Mouse (Mus musculus) limb, embryonic 12.5 days (tissue): ENCODE measurements around the gene Gm15217. TPM values are rescaled to one million over a fixed set of nuclear protein-coding genes. Genes with fewer than 3 reads are reported as not detected.

Experiments used
- ATAC-seq: fragments of 200-750 bp; cut with Nextera tagmentation; 2 replicates; pipeline ENCODE4 v1.8.0; 2017; ENCODE audit warnings: low read depth, moderate TSS enrichment; ENCODE audit not compliant: insufficient number of reproducible peaks, insufficient read depth, low FRiP score, low TSS enrichment
- H3K27ac ChIP-seq: fragments of 300-500 bp; sonication (generic); 2 replicates; pipeline ENCODE4 v1.5.1; 2016; ENCODE audit warnings: mild to moderate bottlenecking, moderate library complexity
- H3K27me3 ChIP-seq: fragments of 300-500 bp; sonication (generic); 2 replicates; pipeline ENCODE4 v1.6.1; 2016; ENCODE audit warnings: mild to moderate bottlenecking, moderate library complexity
- H3K36me3 ChIP-seq: fragments of 300-500 bp; sonication (generic); 2 replicates; pipeline ENCODE4 v1.6.1; 2016; ENCODE audit warnings: mild to moderate bottlenecking, moderate library complexity
- H3K4me1 ChIP-seq: fragments of 300-500 bp; sonication (generic); replicated peaks from 2 replicates; pipeline ENCODE4 v1.6.1; 2016
- H3K4me2 ChIP-seq: fragments of 300-500 bp; sonication (generic); 2 replicates; pipeline ENCODE4 v1.6.1; 2016; ENCODE audit warnings: mild to moderate bottlenecking, moderate library complexity
- H3K4me3 ChIP-seq: fragments of 300-500 bp; sonication (generic); replicated peaks from 2 replicates; pipeline ENCODE4 v1.5.1; 2016; ENCODE audit warnings: mild to moderate bottlenecking
- H3K9ac ChIP-seq: fragments of 300-500 bp; sonication (generic); replicated peaks from 2 replicates; pipeline ENCODE4 v1.6.1; 2016; ENCODE audit warnings: mild to moderate bottlenecking, moderate library complexity
- H3K9me3 ChIP-seq: fragments of 300-500 bp; sonication (generic); 2 replicates; pipeline ENCODE4 v1.6.1; 2016; ENCODE audit warnings: mild to moderate bottlenecking, moderate library complexity
- WGBS: fragments of 180-500 bp; shearing (Covaris S2); methylation state at CpG from one replicate; pipeline ENCODE4 v1.1.7; 2016; 5-methylcytosine and 5-hydroxymethylcytosine counted together
- polyA plus RNA-seq: library from polyadenylated mRNA; unstranded; fragments of >200 nt; fragmentation: Nextera tagmentation; extraction: Ambion mirVana; gene quantifications from 2 replicates; pipeline ENCODE4 v1.2.1, GENCODE M21; 2016

The Gm15217 gene
- polyA plus RNA-seq, 1 experiment from 2014 or later, result not detected

DNA sequence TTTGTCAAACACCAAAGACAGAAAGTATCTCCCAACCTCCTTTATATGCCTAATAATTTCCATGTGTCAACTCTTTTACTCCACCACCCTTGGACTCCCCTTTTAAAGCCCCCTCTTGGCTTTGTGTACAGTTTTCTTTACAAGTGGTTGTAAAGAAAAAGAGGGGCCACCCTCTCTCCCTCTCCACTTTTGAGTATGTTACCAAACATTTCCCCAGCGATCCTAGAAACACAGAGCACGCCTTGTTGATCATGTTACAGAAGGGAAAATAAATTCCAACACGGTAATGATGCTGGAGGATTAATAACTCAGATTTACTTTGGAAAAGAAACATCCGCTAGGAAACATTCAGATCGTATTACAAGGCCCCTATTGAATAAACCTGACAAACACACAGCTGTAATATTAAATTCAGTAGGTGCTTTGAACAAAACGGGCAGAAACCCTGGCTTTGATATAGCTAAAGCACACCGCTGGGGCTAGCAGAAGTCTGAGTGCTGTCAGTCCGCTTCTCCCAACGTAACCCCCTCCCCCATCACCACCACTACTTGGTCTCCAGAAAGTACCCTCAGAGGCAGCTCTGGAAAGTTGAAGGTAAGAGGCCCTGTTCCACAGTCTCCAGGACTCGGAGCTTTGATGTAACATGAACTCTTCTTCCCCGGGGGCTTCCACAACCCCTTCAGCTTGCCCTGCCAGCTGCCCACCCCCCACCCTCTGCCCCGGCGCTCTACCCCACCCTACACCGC is 5.9 kb downstream of the Gm15217 start:
- H3K9me3 ChIP-seq, result no peaks in the 10 kb centered on the region
- peak overlapping the region; percentile 52 for H3K9ac ChIP-seq
- H3K27ac ChIP-seq, result peak overlapping the region; percentile 90
- H3K4me1 ChIP-seq, result peaks cover 65% of the 10 kb centered on the region
- peak overlapping the region; percentile 82 for H3K4me2 ChIP-seq
- peak; percentile 49; the same call in 1 of the 2 replicates for ATAC-seq
- 2% methylated on average over 14 of the region's 14 CpGs for WGBS
- H3K4me3 ChIP-seq, result peak overlapping the region; percentile 57
- H3K27me3 ChIP-seq, result peaks cover 33% of the 10 kb centered on the region
- H3K36me3 ChIP-seq, result peaks cover 14% of the 10 kb centered on the region

GRCm38 (mm10) chr14:46385701-46386477 is 6.7 kb downstream of the Gm15217 start:
- H3K27me3 ChIP-seq, result peaks cover 40% of the 10 kb centered on the region
- peaks cover 62% of the 10 kb centered on the region for H3K4me1 ChIP-seq
- H3K36me3 ChIP-seq, result peaks cover 14% of the 10 kb centered on the region
- H3K9ac ChIP-seq, result peak overlapping the region; percentile 52
- H3K4me3 ChIP-seq, result peak overlapping the region; percentile 57
- H3K9me3 ChIP-seq, result no peaks in the 10 kb centered on the region
- under 1% methylated on average over 39 of the region's 39 CpGs for WGBS
- no peak for ATAC-seq
- peak overlapping the region; percentile 82 for H3K4me2 ChIP-seq
- peak overlapping the region; percentile 90 for H3K27ac ChIP-seq

GRCm38 (mm10) chr14:46386478-46387356 is 7.5 kb downstream of the Gm15217 start:
- Histone ChIP-seq H3K4me1 (peaks cover 61% of the 10 kb centered on the region), H3K27ac (peak overlapping the region; percentile 91; the same call in 1 of the 2 replicates), H3K36me3 (peaks cover 14% of the 10 kb centered on the region), H3K4me3 (peak overlapping the region; percentile 57), H3K4me2 (peak overlapping the region; percentile 82), H3K9me3 (no peaks in the 10 kb centered on the region), H3K9ac (peak overlapping the region; percentile 52), H3K27me3 (peaks cover 44% of the 10 kb centered on the region)
- under 1% methylated on average over 28 of the region's 28 CpGs for WGBS
- peak; percentile 0; the same call in 1 of the 2 replicates for ATAC-seq

DNA sequence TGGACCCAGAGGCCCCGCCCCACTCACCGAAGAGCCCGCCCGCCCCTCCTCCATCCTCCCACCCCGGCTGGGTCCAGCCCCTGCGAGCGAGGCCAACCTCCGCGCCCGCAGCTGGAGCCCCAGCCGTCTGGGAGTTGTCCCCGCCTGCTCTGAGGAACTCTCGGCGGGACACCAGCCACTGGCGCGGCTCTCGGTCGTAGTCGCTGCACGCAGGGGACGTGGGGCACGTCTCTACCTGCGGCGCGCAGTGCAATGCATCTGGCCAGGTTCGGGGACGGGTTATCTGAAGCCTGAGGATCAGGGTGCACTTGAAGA is 8.1 kb downstream of the Gm15217 start:
- Histone ChIP-seq H3K4me1 (peaks cover 56% of the 10 kb centered on the region), H3K4me2 (peak overlapping the region; percentile 82), H3K27me3 (peaks cover 45% of the 10 kb centered on the region), H3K4me3 (peak overlapping the region; percentile 57), H3K27ac (peak overlapping the region; percentile 91), H3K9me3 (no peaks in the 10 kb centered on the region), H3K9ac (peak overlapping the region; percentile 67), H3K36me3 (peaks cover 14% of the 10 kb centered on the region)
- peak; percentile 68 for ATAC-seq
- under 1% methylated on average over 27 of the region's 27 CpGs for WGBS

DNA sequence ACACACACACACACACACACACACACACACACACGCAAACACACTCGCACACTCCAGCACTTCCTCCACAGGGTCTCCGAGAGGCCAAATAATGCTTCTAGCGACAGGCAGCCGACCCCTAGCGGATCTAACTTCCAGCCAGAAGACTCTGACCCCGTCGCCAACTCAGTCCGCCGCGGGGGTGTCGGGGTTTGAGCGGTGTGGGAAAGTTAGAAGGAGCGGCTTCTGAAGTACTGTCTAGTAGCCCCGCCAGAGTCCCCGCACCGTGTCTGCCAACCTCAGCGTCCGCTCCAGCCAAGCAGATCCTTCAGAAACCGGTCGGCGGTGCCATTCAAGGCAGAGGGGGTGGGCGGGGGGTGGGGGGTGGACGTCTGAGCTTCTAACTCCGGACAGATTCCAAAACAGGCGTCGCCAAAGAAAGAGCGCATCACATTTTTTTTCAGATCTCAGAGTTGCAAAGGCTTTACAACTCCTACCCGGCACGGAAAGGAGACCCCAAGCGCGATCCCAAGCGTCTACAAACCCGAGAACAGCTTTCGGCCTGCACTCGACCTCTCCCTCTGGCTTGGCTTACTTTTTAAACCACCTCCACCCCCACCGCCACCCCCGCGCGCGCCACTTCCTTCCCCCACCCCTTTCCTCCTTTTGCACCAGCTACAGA is 8.7 kb downstream of the Gm15217 start:
- peaks cover 45% of the 10 kb centered on the region for H3K27me3 ChIP-seq
- ATAC-seq, result no peak
- peaks cover 11% of the 10 kb centered on the region for H3K36me3 ChIP-seq
- peaks cover 51% of the 10 kb centered on the region for H3K4me1 ChIP-seq
- H3K4me2 ChIP-seq, result peak overlapping the region; percentile 82
- peak overlapping the region; percentile 67 for H3K9ac ChIP-seq
- H3K4me3 ChIP-seq, result peak overlapping the region; percentile 57
- WGBS, result under 1% methylated on average over 41 of the region's 41 CpGs
- H3K9me3 ChIP-seq, result no peaks in the 10 kb centered on the region
- peak overlapping the region; percentile 91 for H3K27ac ChIP-seq

- Histone ChIP-seq H3K4me3 (peak overlapping the region; percentile 57), H3K27me3 (peaks cover 42% of the 10 kb centered on the region), H3K27ac (peak overlapping the region; percentile 91), H3K4me2 (peak overlapping the region; percentile 82), H3K9me3 (no peaks in the 10 kb centered on the region), H3K4me1 (peaks cover 48% of the 10 kb centered on the region), H3K36me3 (peaks cover 8% of the 10 kb centered on the region), H3K9ac (peak overlapping the region; percentile 67)
- WGBS, result under 1% methylated on average over 27 of the region's 27 CpGs
- no peak for ATAC-seq
These were observed 9.4 kb downstream of the Gm15217 start for GRCm38 (mm10) chr14:46388636-46389035.

DNA sequence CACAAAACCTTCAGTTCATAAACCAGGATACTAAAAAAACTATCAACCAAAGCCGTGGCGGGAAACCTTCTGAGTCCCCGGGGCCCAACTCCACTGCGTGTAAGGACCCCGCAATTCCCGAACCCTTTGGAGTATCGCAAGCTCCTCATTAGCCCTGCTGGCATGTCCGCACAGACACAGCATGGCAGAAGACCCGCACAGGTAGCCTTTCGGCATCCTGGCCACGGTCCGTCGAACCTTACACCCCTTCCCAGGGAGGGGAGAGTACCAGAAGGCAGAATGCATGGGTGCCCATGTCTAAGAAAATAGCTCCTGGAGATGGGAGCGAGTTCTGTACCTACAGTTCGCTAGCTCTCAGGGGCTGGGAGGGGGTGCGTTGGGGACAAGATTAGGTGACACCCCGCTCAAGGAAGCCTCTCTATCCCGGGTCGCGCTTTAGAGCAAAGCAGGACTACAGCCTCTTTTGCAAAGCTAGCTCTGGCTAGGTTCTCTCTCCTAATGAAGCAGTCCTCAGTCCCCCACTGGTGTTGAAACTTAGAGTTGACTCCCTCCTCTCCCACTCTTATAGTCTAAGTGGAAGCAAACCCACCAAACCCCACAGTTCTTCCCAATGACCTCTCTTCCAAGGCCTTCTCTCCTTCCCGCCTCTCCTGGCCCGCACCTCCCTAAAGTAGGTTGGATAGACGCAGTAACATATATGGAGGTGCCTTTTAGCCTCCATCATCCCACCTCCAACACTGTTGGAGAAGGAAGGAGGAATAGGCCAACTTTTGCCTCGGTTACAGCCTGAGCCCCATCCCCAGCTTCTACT is 10.4 kb downstream of the Gm15217 start:
- peak overlapping the region; percentile 73 for H3K27ac ChIP-seq

DNA sequence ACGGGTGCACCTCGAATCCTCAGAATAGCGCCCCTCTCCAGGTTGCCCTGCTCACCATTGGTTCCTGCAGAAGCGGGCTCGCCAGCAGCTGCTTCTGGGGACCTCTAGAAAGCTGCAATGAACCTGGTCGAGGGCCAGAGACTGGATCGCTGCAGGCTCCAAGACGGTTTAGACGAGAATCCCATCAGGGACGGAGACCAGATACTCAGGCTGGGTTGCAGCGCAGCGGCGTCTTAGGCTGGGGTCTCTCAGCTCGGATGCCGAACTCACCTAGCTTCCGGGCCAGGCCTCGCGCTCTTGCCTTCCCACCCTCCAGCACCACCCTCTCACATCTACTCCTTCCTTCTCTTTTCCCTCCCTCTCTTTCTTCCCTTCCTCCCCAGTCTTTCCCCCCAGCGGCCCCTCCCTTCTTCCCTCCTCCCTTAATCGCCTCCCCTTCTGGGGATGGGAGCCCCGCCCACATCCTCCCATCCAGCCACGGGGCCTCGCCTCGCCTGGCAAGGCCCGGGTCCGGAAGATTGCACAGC is 11.1 kb downstream of the Gm15217 start, which contains the start of gene Bmp4:
Gene Bmp4, minus strand, starts transcription at position 421 of the 527 bp plus-strand sequence.
- H3K4me2 ChIP-seq, result peak within 1 kb of the TSS; percentile 82
- WGBS, result under 1% methylated on average over 26 of the region's 26 CpGs
- H3K9ac ChIP-seq, result peak within 1 kb of the TSS; percentile 61
- H3K36me3 ChIP-seq, result no peaks in the 10 kb centered on the region
- H3K9me3 ChIP-seq, result no peaks in the 10 kb centered on the region
- H3K4me1 ChIP-seq, result peaks cover 33% of the 10 kb centered on the region
- H3K27ac ChIP-seq, result peak within 1 kb of the TSS; percentile 73
- H3K4me3 ChIP-seq, result peak within 1 kb of the TSS; percentile 57
- ATAC-seq, result peak; percentile 18; the same call in 1 of the 2 replicates
- peaks cover 42% of the 10 kb centered on the region for H3K27me3 ChIP-seq

More for the DNA sequence above, 10.4 kb downstream of the Gm15217 start:
- ATAC-seq, result no peak
- 2% methylated on average over 24 of the region's 24 CpGs for WGBS
- Histone ChIP-seq H3K9ac (peak overlapping the region; percentile 61), H3K27me3 (peaks cover 42% of the 10 kb centered on the region), H3K4me2 (peak overlapping the region; percentile 82), H3K36me3 (no peaks in the 10 kb centered on the region), H3K9me3 (no peaks in the 10 kb centered on the region), H3K4me3 (peak overlapping the region; percentile 57), H3K4me1 (peaks cover 40% of the 10 kb centered on the region)

- Histone ChIP-seq H3K4me1 (peaks cover 28% of the 10 kb centered on the region), H3K27ac (no peak overlapping the region), H3K27me3 (peaks cover 46% of the 10 kb centered on the region), H3K36me3 (no peaks in the 10 kb centered on the region), H3K9ac (no peak overlapping the region), H3K4me2 (no peak overlapping the region), H3K4me3 (no peak overlapping the region), H3K9me3 (no peaks in the 10 kb centered on the region)
- no peak for ATAC-seq
- WGBS, result 32% methylated on average over 6 of the region's 6 CpGs
These were observed 12.5 kb downstream of the Gm15217 start for GRCm38 (mm10) chr14:46391621-46392170.
